ENCODE assay signal across 27 mouse cellular contexts in the genomic region with DNA sequence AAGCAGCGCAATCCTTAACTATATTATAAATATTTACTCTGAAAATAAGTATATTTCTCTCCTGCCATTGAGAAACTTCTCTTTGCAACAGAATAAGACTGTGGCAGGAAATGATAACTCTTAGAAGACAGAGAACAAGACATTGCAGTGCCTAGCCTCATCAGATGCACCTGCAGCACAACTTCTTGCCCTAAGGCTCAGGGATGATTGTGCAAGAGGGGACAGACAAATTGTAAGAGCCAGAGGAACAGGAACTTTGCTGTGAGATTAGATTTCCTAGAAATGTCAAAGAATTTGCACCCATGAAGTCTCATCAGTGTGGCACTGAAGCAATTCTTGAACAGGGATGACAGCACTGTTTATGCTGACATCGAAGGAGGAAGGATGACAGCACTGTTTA.
"Had no signal": no experiment of that assay in that cellular context is flagged by ENCODE, and none has a peak within 500 bp of the region (broad histone marks: within the 10 kb centered on the region; RNA-seq: fewer than 3 reads in every experiment).

No protein-coding gene starts in this region.

- ATAC-seq: hindbrain, embryonic 16.5 days; inflammation-experienced regulatory T-cells, adult 6 months; intestine, embryonic 15.5 days; intestine, postnatal 0 days; liver, embryonic 12.5 days had no signal

- H3K27ac ChIP-seq: gastrocnemius, adult 2 months; heart, embryonic 10.5 days; hindbrain, embryonic 10.5 days; hindbrain, embryonic 12.5 days; hindbrain, embryonic 14.5 days; intestine, embryonic 15.5 days; layer of hippocampus, adult 2 months; left cerebral cortex, adult 2 months; limb, embryonic 13.5 days; limb, embryonic 15.5 days; liver, embryonic 12.5 days; liver, embryonic 14.5 days had no signal

- H3K4me1 ChIP-seq: heart, embryonic 10.5 days; heart, embryonic 12.5 days; hindbrain, embryonic 10.5 days; hindbrain, embryonic 12.5 days; intestine, embryonic 15.5 days; limb, embryonic 13.5 days; limb, embryonic 15.5 days had no signal

- H3K4me3 ChIP-seq: gastrocnemius, adult 2 months; heart, embryonic 10.5 days; heart, embryonic 12.5 days; hindbrain, embryonic 10.5 days; hindbrain, embryonic 12.5 days; intestine, embryonic 15.5 days; layer of hippocampus, adult 2 months; left cerebral cortex, adult 2 months; limb, embryonic 13.5 days; limb, embryonic 15.5 days; liver, embryonic 12.5 days had no signal

- DNase-seq: gastrocnemius, adult 2 months; gastrocnemius, postnatal 10 days; gastrocnemius, postnatal 36 days; heart, adult 18-20 months; heart, postnatal 10 days; heart, postnatal 4 days; kidney, adult 18-20 months; kidney, adult 8-10 months; kidney, postnatal 10 days; kidney, postnatal 25 days; kidney, postnatal 4 days; left cerebral cortex, postnatal 4 days had no signal
